Mouse (Mus musculus) brain, adult 10 weeks (tissue): ENCODE measurements around the gene Rspo1. TPM values are rescaled to one million over a fixed set of nuclear protein-coding genes. Genes with fewer than 3 reads are reported as not detected.

ENCODE experiments used
- polyA plus RNA-seq: library from polyadenylated mRNA; stranded (reverse); fragments of 350-450 nt; fragmentation: Illumina TruSeq; extraction: RNeasy Lipid Tissue Mini Kit (QIAGEN cat#74804); gene quantifications from one replicate; pipeline ENCODE4 v1.2.3, GENCODE M21; 2015; ENCODE audit warnings: low read depth, low replicate concordance

The Rspo1 gene
- 15.6 TPM for polyA plus RNA-seq

GRCm38 (mm10) chr4:124985671-124986602, at the start of gene Rspo1:
TSS of gene Rspo1 (plus strand) at chr4:124986430.

GRCm38 (mm10) chr4:124936613-124937471, 49.4 kb upstream of the Rspo1 start, which contains the start of gene 9930104L06Rik:
TSS of gene 9930104L06Rik (plus strand) at chr4:124937048.

GRCm38 (mm10) chr4:124939211-124939610, 47.0 kb upstream of the Rspo1 start, which contains the start of gene Cdca8:
TSS of gene Cdca8 (minus strand) at chr4:124939311.

GRCm38 (mm10) chr4:125015806-125016635, 29.8 kb downstream of the Rspo1 start, which contains the start of gene Gnl2:
TSS of gene Gnl2 (plus strand) at chr4:125016585.

Other genes with a start within 250 kb of the Rspo1 start
- 43.6 TPM for gene Inpp5b, start 244.6 kb upstream of the Rspo1 start, polyA plus RNA-seq
- 18.5 TPM for gene Mtf1, start 184.3 kb upstream of the Rspo1 start, polyA plus RNA-seq
- gene Yrdc, start 135.8 kb upstream of the Rspo1 start, polyA plus RNA-seq: 49.4 TPM
- gene 1110065P20Rik, start 135.2 kb upstream of the Rspo1 start, polyA plus RNA-seq: 95.2 TPM
- gene Maneal, start 124.3 kb upstream of the Rspo1 start, polyA plus RNA-seq: 45.2 TPM
- gene Epha10, start 105.5 kb upstream of the Rspo1 start, polyA plus RNA-seq: 28.4 TPM
- 15.7 TPM for gene 9930104L06Rik, start 49.4 kb upstream of the Rspo1 start, polyA plus RNA-seq
- 2.3 TPM for gene Cdca8, start 47.1 kb upstream of the Rspo1 start, polyA plus RNA-seq
- 74.7 TPM for gene Gnl2, start 30.2 kb downstream of the Rspo1 start, polyA plus RNA-seq
- gene Dnali1, start 79.3 kb downstream of the Rspo1 start, polyA plus RNA-seq: 2.8 TPM
- gene Snip1, start 80.2 kb downstream of the Rspo1 start, polyA plus RNA-seq: 14.4 TPM
- 116 TPM for gene Meaf6, start 98.7 kb downstream of the Rspo1 start, polyA plus RNA-seq
- 1.1 TPM for gene Zc3h12a, start 141.4 kb downstream of the Rspo1 start, polyA plus RNA-seq